Mouse (Mus musculus) brain, embryonic 14.5 days (tissue): ENCODE measurements at regions not wholly inside any gene's neighbourhood (a gene's known extent, or its start where the extent isn't known, plus 50 kb on each side); places are given as distances from the start of the nearest gene placed in this dataset.

Experiments
- CTCF ChIP-seq: fragments of 200-500 bp; IDR thresholded peaks from 2 replicates; pipeline ENCODE4 v1.5.1; 2012; ENCODE audit warnings: inconsistent platforms, mild to moderate bottlenecking, moderate library complexity, borderline replicate concordance; ENCODE audit not compliant: insufficient read depth, insufficient read length; ENCODE audit errors: extremely low read depth
- POLR2A ChIP-seq: fragments of 200-500 bp; IDR thresholded peaks from 2 replicates; pipeline ENCODE4 v1.6.1; 2012; ENCODE audit warnings: mild to moderate bottlenecking, inconsistent platforms, borderline replicate concordance; ENCODE audit not compliant: poor library complexity, insufficient read depth, insufficient read length, severe bottlenecking; ENCODE audit errors: extremely low read depth

DNA sequence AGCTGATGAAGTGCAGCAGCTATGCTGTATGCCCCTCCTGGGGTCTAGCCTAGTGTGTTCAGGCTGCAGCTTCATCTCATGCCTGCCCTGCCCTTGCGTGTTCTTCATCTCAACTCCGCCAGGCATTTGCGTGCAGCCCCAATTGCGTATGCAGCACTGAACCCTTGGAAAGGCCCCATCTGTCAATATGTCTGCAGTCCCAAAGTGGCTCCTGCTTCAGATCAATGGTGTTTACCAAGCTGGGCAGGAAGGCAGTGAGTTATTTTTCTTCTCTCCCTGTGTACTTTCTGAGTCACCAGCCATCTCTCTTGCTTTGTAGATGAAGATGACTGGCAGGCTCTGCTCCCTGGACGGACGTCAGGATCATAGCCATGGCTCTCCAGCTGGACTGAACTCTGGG lies 264.5 kb downstream of the Matn1 start:
- TF ChIP-seq POLR2A (no peak), CTCF (no peak)
